Mouse (Mus musculus) heart, embryonic 15.5 days (tissue): ENCODE measurements at regions not wholly inside any gene's neighbourhood (a gene's known extent, or its start where the extent isn't known, plus 50 kb on each side); places are given as distances from the start of the nearest gene placed in this dataset.

Experiments
- ATAC-seq: fragments of 200-750 bp; cut with Nextera tagmentation; replicated peaks from 2 replicates; pipeline ENCODE4 v1.8.0; 2017; ENCODE audit warnings: low read depth, moderate TSS enrichment; ENCODE audit not compliant: insufficient number of reproducible peaks, insufficient read depth, low FRiP score
- H3K27ac ChIP-seq: fragments of 300-500 bp; sonication (generic); 2 replicates; pipeline ENCODE4 v1.5.1; 2015; ENCODE audit warnings: mild to moderate bottlenecking, inconsistent platforms
- H3K27me3 ChIP-seq: fragments of 300-500 bp; sonication (generic); 2 replicates; pipeline ENCODE4 v1.6.1; 2015; ENCODE audit warnings: inconsistent platforms
- H3K36me3 ChIP-seq: fragments of 300-500 bp; sonication (generic); 2 replicates; pipeline ENCODE4 v1.6.1; 2015; ENCODE audit warnings: mild to moderate bottlenecking, inconsistent platforms
- H3K4me1 ChIP-seq: fragments of 300-500 bp; sonication (generic); replicated peaks from 2 replicates; pipeline ENCODE4 v1.6.1; 2015; ENCODE audit warnings: inconsistent platforms
- H3K4me2 ChIP-seq: fragments of 300-500 bp; sonication (generic); 2 replicates; pipeline ENCODE4 v1.6.1; 2015; ENCODE audit warnings: inconsistent platforms, mild to moderate bottlenecking, moderate library complexity
- H3K4me3 ChIP-seq: fragments of 300-500 bp; sonication (generic); 2 replicates; pipeline ENCODE4 v1.5.1; 2015; ENCODE audit warnings: mild to moderate bottlenecking, inconsistent platforms
- H3K9ac ChIP-seq: fragments of 300-500 bp; sonication (generic); 2 replicates; pipeline ENCODE4 v1.6.1; 2015; ENCODE audit warnings: mild to moderate bottlenecking, inconsistent platforms
- H3K9me3 ChIP-seq: fragments of 300-500 bp; sonication (generic); replicated peaks from 2 replicates; pipeline ENCODE4 v1.6.1; 2016; ENCODE audit warnings: inconsistent platforms
- WGBS: fragments of 180-500 bp; shearing (Covaris S2); methylation state at CpG from one replicate; pipeline ENCODE4 v1.1.7; 2015; ENCODE audit warnings: mixed read lengths; 5-methylcytosine and 5-hydroxymethylcytosine counted together

- H3K9ac ChIP-seq = no peak overlapping the region
- no peak for ATAC-seq
- no peaks in the 10 kb centered on the region for H3K36me3 ChIP-seq
- no peaks in the 10 kb centered on the region for H3K4me1 ChIP-seq
- no peak overlapping the region for H3K4me3 ChIP-seq
- H3K9me3 ChIP-seq = no peaks in the 10 kb centered on the region
- H3K27me3 ChIP-seq = no peaks in the 10 kb centered on the region
- no peak overlapping the region for H3K4me2 ChIP-seq
- H3K27ac ChIP-seq = no peak overlapping the region
- 65% methylated on average over 11 of the region's 11 CpGs for WGBS
These were observed 152.1 kb upstream of the Frmd6 start for GRCm38 (mm10) chr12:70673188-70673587.

- Histone ChIP-seq H3K4me2 (no peak overlapping the region), H3K36me3 (no peaks in the 10 kb centered on the region), H3K9me3 (no peaks in the 10 kb centered on the region), H3K27ac (no peak overlapping the region), H3K27me3 (no peaks in the 10 kb centered on the region), H3K4me3 (no peak overlapping the region), H3K4me1 (no peaks in the 10 kb centered on the region), H3K9ac (no peak overlapping the region)
- WGBS = 78% methylated on average over 2 of the region's 2 CpGs
- no peak for ATAC-seq
These were observed 151.2 kb upstream of the Frmd6 start for GRCm38 (mm10) chr12:70674144-70674543.

- no peak overlapping the region for H3K9ac ChIP-seq
- WGBS = 75% methylated on average over 6 of the region's 6 CpGs
- H3K4me2 ChIP-seq = no peak overlapping the region
- H3K4me1 ChIP-seq = peaks cover 7% of the 10 kb centered on the region
- H3K27ac ChIP-seq = no peak overlapping the region
- ATAC-seq = no peak
- H3K4me3 ChIP-seq = no peak overlapping the region
- H3K27me3 ChIP-seq = no peaks in the 10 kb centered on the region
- H3K36me3 ChIP-seq = no peaks in the 10 kb centered on the region
- H3K9me3 ChIP-seq = no peaks in the 10 kb centered on the region
These were observed 149.5 kb upstream of the Frmd6 start for GRCm38 (mm10) chr12:70675846-70676245.

- H3K4me2 ChIP-seq = peak overlapping the region; percentile 45
- H3K27ac ChIP-seq = no peak overlapping the region
- H3K9ac ChIP-seq = no peak overlapping the region
- no peaks in the 10 kb centered on the region for H3K36me3 ChIP-seq
- peaks cover 17% of the 10 kb centered on the region for H3K4me1 ChIP-seq
- no peak for ATAC-seq
- no peaks in the 10 kb centered on the region for H3K27me3 ChIP-seq
- H3K4me3 ChIP-seq = no peak overlapping the region
- H3K9me3 ChIP-seq = no peaks in the 10 kb centered on the region
- 53% methylated on average over 20 of the region's 20 CpGs for WGBS
These were observed 145.5 kb upstream of the Frmd6 start for GRCm38 (mm10) chr12:70679701-70680425.

- no peaks in the 10 kb centered on the region for H3K36me3 ChIP-seq
- 85% methylated on average over 8 of the region's 8 CpGs for WGBS
- no peak overlapping the region for H3K4me2 ChIP-seq
- no peak overlapping the region for H3K27ac ChIP-seq
- H3K27me3 ChIP-seq = no peaks in the 10 kb centered on the region
- no peak overlapping the region for H3K4me3 ChIP-seq
- no peak overlapping the region for H3K9ac ChIP-seq
- H3K4me1 ChIP-seq = peaks cover 28% of the 10 kb centered on the region
- H3K9me3 ChIP-seq = no peaks in the 10 kb centered on the region
- ATAC-seq = no peak
These were observed 143.8 kb upstream of the Frmd6 start for GRCm38 (mm10) chr12:70681407-70681990.

- ATAC-seq = peak; percentile 55; the same call in 1 of the 2 replicates
- 15% methylated on average over 9 of the region's 9 CpGs for WGBS
- Histone ChIP-seq H3K9ac (no peak overlapping the region), H3K27me3 (no peaks in the 10 kb centered on the region), H3K4me3 (no peak overlapping the region), H3K36me3 (no peaks in the 10 kb centered on the region), H3K9me3 (no peaks in the 10 kb centered on the region), H3K4me2 (peak overlapping the region; percentile 36), H3K27ac (peak overlapping the region; percentile 21; the same call in 1 of the 2 replicates), H3K4me1 (peaks cover 40% of the 10 kb centered on the region)
These were observed 141.0 kb upstream of the Frmd6 start for GRCm38 (mm10) chr12:70684354-70684753.

GRCm38 (mm10) chr12:70685432-70685831 is 139.9 kb upstream of the Frmd6 start:
- Histone ChIP-seq H3K4me3 (no peak overlapping the region), H3K9me3 (no peaks in the 10 kb centered on the region), H3K4me2 (no peak overlapping the region), H3K4me1 (peaks cover 42% of the 10 kb centered on the region), H3K9ac (no peak overlapping the region), H3K36me3 (no peaks in the 10 kb centered on the region), H3K27me3 (no peaks in the 10 kb centered on the region), H3K27ac (no peak overlapping the region)
- ATAC-seq = no peak
- 82% methylated on average over 10 of the region's 10 CpGs for WGBS

- Histone ChIP-seq H3K4me2 (no peak overlapping the region), H3K27me3 (no peaks in the 10 kb centered on the region), H3K9me3 (no peaks in the 10 kb centered on the region), H3K4me3 (no peak overlapping the region), H3K9ac (no peak overlapping the region), H3K36me3 (no peaks in the 10 kb centered on the region), H3K4me1 (peaks cover 45% of the 10 kb centered on the region), H3K27ac (peak overlapping the region; percentile 53; the same call in 1 of the 2 replicates)
- 75% methylated on average over 10 of the region's 10 CpGs for WGBS
- no peak for ATAC-seq
These were observed 139.0 kb upstream of the Frmd6 start for GRCm38 (mm10) chr12:70686337-70686736.

- Histone ChIP-seq H3K4me3 (no peak overlapping the region), H3K9ac (no peak overlapping the region), H3K4me1 (peaks cover 45% of the 10 kb centered on the region), H3K9me3 (no peaks in the 10 kb centered on the region), H3K4me2 (no peak overlapping the region), H3K36me3 (no peaks in the 10 kb centered on the region), H3K27me3 (no peaks in the 10 kb centered on the region), H3K27ac (peak overlapping the region; percentile 53)
- 30% methylated on average over 12 of the region's 12 CpGs for WGBS
- peak; percentile 56; the same call in 1 of the 2 replicates for ATAC-seq
These were observed 138.3 kb upstream of the Frmd6 start for GRCm38 (mm10) chr12:70686971-70687370.

GRCm38 (mm10) chr12:70695162-70695561 is 130.2 kb upstream of the Frmd6 start:
- ATAC-seq = no peak
- no peaks in the 10 kb centered on the region for H3K27me3 ChIP-seq
- no peak overlapping the region for H3K27ac ChIP-seq
- WGBS = 78% methylated on average over 5 of the region's 5 CpGs
- H3K4me1 ChIP-seq = peaks cover 5% of the 10 kb centered on the region
- no peak overlapping the region for H3K4me3 ChIP-seq
- H3K9ac ChIP-seq = no peak overlapping the region
- no peak overlapping the region for H3K4me2 ChIP-seq
- no peaks in the 10 kb centered on the region for H3K9me3 ChIP-seq
- H3K36me3 ChIP-seq = no peaks in the 10 kb centered on the region

- Histone ChIP-seq H3K4me3 (no peak overlapping the region), H3K4me2 (no peak overlapping the region), H3K4me1 (no peaks in the 10 kb centered on the region), H3K27ac (no peak overlapping the region), H3K36me3 (no peaks in the 10 kb centered on the region), H3K9ac (no peak overlapping the region), H3K9me3 (no peaks in the 10 kb centered on the region), H3K27me3 (no peaks in the 10 kb centered on the region)
- ATAC-seq = no peak
- 71% methylated on average over 6 of the region's 6 CpGs for WGBS
These were observed 129.1 kb upstream of the Frmd6 start for GRCm38 (mm10) chr12:70696256-70696655.

GRCm38 (mm10) chr12:70698466-70698865 is 126.8 kb upstream of the Frmd6 start:
- H3K4me3 ChIP-seq = no peak overlapping the region
- no peaks in the 10 kb centered on the region for H3K4me1 ChIP-seq
- no peak for ATAC-seq
- no peaks in the 10 kb centered on the region for H3K9me3 ChIP-seq
- no peak overlapping the region for H3K27ac ChIP-seq
- no peaks in the 10 kb centered on the region for H3K27me3 ChIP-seq
- 70% methylated on average over 6 of the region's 6 CpGs for WGBS
- no peak overlapping the region for H3K9ac ChIP-seq
- no peaks in the 10 kb centered on the region for H3K36me3 ChIP-seq
- no peak overlapping the region for H3K4me2 ChIP-seq
